Mouse (Mus musculus): ENCODE data around the gene 9430038I01Rik.

DNA sequence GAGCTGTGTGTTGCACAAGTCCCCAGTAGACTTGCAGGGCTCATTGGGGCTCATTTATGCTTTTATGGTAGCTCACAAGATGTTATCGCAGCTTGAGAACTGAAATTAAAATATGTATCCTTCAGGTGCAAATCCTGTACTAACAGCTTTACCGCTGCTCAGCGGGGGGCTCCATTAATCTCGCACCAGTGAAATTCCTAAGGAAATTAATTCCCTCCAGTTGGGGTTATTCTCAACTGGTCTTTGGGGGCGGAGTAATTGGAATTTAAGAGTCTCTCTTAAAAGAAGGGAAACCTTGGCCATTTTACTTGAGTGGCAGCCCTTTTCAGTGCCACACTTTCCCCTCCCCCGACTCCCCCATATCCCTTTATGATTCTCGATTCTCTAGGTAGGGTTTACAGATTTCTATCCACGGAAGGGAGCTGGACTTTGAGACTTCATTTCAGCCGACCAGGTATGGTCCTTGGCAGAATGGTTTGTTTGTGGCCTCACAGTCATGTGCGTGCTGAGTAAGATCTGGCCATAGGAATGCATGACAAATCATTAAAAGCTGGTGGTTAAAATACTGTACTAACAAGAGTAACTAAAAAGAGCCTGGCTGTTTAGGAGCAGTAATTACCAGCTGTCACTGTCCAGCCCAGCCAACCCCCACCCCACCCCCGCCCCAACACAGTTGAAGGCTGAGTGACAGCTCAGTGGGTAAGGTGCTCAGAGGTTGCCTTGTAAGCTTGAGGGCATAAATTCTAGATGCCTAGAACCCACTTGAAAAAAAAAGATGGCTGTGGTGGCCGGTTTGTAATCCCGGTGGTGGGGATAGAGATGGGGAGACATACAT lies 21.4 kb upstream of the 9430038I01Rik start:
- TF ChIP-seq CTCF (IDR thresholded peaks at IDR 0.05; ENCODE audit: borderline replicate concordance, extremely low read depth, insufficient read depth, insufficient read length) (no peak), POLR2A (IDR thresholded peaks at IDR 0.05; ENCODE audit: borderline replicate concordance, extremely low read depth, insufficient read depth, insufficient read length, poor library complexity, severe bottlenecking) (no peak)
